Mouse (Mus musculus): ENCODE results near the gene Gfra1. TPM values are rescaled to one million over a fixed set of nuclear protein-coding genes. Genes with fewer than 3 reads are reported as not detected.

Gfra1 gene
- polyA plus RNA-seq, 2 experiments from 2014 or later, result 1.1 to 1.7 TPM

- no peak for ATAC-seq
Observed at GRCm38 (mm10) chr19:58441246-58441645, 14.5 kb downstream of the Gfra1 start.

- ATAC-seq, result no peak
Observed at GRCm38 (mm10) chr19:58438762-58439161, 16.9 kb downstream of the Gfra1 start.

DNA sequence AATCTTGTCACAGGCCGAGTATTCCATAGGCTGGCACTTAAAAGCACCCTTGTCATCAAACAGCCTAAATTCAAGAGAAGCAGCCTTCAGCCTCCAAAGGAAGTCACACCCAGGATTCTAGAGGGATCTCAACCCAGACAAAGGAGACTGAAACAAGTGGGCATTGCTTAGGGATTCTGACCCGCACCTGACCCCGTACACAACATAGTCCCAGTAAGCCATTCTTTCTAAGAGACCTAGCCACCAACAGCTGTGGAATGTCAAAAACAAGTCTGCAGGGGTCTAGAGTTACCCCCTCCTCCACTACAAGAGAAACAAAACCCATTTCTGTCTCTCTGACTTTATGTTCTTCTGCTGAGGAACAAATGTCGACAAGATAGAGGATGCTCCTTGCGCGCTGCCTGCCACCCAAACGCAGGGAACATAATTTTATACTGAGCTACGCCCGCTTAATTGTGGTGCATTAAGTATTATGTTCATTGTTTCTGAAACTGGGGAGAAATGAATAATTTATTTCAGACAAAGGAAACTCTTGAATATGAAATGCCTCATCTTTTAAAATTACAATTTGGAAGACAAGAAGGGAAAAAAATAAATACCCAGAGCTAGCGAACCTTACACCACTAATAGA, 18.2 kb downstream of the Gfra1 start:
- ATAC-seq, result no peak

GRCm38 (mm10) chr19:58436874-58437273, 18.8 kb downstream of the Gfra1 start:
- no peak for ATAC-seq

GRCm38 (mm10) chr19:58435877-58436276, 19.8 kb downstream of the Gfra1 start:
- ATAC-seq, result no peak

DNA sequence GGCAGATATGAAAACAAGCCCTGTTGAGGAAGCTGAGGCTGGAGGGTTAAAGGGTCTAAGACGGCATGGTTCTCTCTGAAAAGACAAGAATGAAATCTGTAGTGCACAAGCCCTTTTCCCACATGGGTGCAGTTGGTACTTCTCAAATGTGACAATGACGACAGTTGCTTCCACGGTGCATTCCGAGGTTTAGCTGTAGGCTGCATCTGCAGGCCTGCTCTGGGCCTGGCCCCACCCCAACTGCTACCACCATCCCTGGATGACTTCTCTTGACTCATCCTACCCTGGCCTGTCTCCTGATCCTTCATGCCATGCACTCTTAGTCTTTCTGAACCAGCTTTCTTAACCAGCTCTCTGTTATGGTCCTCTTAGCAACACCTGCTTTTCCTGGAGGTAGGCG, 22.9 kb downstream of the Gfra1 start:
- ATAC-seq, result no peak

- no peak for ATAC-seq
Observed at GRCm38 (mm10) chr19:58428546-58428945, 27.2 kb downstream of the Gfra1 start.

DNA sequence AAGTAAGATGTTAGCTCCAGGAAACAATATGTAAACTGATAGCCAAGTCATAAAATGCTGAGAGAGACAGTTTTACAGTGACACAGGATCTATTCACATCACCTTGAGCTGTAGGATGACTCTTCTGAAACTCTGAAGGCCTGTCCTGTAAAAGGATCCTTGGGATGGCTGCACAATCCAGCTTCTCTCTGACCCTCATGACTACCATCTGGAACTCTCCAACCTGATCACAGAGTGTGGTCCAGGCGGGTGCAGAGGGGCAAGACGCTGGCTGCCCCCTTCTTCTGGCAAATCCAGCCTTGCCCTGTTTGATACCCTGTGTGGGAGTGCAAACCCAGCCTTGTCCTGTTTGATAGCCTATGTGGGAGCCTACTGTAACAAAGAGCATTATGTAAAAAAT, 28.4 kb downstream of the Gfra1 start:
- ATAC-seq, result no peak

DNA sequence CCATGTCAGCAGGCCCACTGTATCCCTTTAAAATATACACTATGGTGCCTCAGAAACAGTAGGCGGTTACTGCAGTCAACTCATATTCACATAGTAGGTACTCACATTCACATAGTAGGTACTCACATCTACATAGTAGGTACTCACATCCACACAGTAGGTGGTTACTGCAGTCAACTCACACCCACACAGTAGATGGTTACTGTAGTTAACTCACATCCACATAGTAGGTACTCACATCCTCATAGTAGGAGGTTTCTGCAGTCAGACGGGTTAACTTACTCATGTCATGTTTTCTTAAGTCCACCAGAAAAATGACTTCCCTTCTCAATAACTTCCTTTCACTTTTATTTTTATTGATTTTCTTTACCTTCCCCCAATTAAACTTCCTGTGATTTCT, 30.8 kb downstream of the Gfra1 start:
- ATAC-seq, result no peak

- no peak for ATAC-seq
Observed at GRCm38 (mm10) chr19:58424179-58424578, 31.5 kb downstream of the Gfra1 start.

- no peak for ATAC-seq
Observed at GRCm38 (mm10) chr19:58422916-58423493, 32.7 kb downstream of the Gfra1 start.

GRCm38 (mm10) chr19:58419685-58420084, 36.0 kb downstream of the Gfra1 start:
- ATAC-seq, result no peak

DNA sequence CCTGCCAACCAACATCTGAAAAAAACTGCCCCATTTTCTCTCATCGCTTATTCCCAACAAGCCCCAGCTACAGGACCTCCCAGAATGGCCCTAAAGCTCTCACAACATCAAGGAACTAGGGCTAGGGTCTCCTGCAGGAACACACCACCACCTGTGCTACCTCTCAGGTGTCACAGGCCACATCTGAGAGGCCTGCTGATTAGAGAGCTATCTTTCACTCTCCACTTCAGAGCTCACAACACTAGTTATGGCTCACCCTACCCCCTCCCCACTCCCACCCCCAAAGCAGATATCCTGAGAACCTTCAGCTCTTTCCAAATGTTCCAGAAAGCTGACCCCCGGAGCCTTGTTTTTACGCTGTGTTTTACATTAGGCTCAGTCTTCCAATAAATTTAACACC, 36.4 kb downstream of the Gfra1 start:
- no peak for ATAC-seq

- no peak for ATAC-seq
Observed at GRCm38 (mm10) chr19:58415173-58415572, 40.5 kb downstream of the Gfra1 start.

- no peak for ATAC-seq
Observed at GRCm38 (mm10) chr19:58414733-58415132, 41.0 kb downstream of the Gfra1 start.

- ATAC-seq, result no peak
Observed at GRCm38 (mm10) chr19:58413290-58413689, 42.4 kb downstream of the Gfra1 start.

- ATAC-seq, result no peak
Observed at GRCm38 (mm10) chr19:58412811-58413210, 42.9 kb downstream of the Gfra1 start.

GRCm38 (mm10) chr19:58406726-58407125, 49.0 kb downstream of the Gfra1 start:
- no peak for ATAC-seq

DNA sequence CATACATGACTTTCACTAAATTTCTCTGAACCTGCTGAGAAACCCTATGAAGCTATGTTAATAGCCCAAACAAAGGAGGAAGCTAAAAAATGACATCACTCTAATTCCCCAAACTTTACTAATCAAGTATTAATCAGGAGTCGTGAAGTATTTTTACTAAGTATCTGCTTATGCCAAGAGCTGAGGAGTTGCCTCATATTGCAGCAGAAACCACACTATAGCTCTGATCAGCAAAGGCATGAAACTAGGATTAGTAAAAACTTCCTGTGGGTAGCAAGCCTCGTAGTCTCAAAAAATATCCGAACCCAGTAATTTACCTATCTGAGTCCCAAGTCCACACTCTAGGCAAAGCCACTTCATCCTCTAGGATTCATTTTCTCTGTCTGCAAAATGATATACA, 55.5 kb downstream of the Gfra1 start:
- ATAC-seq, result no peak

DNA sequence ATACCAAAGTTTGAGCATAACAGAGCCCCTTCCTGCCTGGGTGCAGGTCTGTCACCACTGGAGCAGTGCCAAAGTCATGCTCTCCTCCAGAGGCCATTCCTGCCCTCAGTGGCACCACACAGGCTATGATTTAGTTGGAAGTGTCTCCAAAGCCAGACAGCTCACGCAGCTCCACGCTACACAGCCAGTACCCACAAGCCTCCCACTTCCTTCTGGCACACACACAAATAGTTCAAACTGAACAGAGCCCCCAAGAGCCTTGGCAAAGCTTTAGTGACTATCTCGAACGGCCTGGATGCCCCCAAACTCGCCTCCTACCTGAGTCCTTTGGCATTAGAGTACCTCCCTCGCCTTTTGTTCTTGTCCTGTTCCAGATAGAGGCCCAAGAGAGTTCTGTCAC, 56.5 kb downstream of the Gfra1 start:
- no peak for ATAC-seq

DNA sequence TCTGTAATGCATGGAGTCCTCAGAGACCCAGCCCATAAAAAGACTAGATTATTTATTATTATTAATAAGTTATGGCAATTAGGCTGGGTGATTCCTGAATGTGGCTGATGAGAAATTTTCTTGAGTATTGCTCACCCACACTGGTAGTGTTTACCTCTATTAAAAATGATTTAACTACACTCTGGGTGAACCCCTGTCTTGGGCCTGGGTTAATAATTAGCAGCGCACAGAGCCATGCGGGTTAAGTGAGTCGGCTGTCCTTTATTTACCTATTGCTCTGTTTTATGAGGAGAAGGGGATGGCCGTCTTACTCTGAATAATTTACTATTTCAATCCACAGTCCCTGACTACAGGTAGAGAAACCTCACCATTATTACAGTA, 59.1 kb downstream of the Gfra1 start:
- no peak for ATAC-seq

DNA sequence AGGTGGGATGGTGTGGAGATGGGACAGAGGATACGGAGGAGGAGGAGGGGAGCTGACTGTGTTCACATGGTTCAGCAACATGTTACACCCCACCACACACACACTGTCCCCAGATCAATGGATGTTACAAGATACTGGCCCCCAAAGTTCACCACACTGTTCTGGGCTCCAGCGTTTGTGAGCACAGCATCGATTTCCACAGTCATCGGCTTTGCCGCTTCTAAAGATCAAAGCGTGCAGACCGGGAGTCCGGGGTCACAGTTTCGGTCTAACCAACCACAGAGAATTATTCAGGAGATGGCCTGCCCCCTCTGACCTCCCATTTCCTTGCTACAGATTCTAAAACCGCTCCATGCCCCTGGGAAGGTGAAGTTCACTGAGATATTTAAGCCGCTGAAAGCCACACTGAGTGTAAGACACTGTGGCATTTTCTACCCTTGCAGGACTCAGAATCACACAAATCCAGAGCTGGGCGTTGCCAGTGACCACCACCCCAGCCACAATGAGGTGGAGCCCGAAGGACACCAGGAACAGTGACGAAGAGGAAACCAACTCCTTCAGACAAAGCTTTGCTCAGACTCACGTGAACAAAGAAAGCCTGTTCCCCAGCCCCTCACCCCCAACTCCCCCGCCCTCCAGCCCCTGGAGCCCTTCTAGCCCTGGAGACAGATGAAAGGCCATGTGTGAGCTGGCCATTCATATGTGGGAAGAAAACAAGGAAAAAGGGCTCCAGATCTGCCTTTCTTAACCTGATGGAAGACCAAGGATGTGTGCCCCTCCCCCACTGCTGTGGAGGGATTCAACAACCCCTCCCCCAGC, 59.7 kb downstream of the Gfra1 start:
- no peak for ATAC-seq

DNA sequence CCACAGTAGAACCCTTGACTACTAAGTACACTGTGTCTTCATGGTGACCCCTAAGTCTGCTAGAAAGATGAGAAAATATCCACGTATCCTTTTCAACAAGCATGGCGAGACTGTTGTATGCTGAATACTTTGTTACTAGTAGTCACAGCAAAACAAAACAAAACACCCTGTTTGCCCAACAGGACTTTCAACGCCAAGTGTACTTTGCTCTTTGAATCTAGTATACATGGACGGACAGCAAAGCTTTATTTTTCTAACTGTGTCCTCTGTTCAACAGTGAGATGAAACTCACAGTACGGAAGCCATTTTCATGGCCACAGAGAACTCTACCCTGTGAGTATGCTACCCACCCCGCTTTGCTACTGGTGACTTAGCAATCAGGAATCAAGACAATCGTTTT, 62.6 kb downstream of the Gfra1 start:
- no peak for ATAC-seq

DNA sequence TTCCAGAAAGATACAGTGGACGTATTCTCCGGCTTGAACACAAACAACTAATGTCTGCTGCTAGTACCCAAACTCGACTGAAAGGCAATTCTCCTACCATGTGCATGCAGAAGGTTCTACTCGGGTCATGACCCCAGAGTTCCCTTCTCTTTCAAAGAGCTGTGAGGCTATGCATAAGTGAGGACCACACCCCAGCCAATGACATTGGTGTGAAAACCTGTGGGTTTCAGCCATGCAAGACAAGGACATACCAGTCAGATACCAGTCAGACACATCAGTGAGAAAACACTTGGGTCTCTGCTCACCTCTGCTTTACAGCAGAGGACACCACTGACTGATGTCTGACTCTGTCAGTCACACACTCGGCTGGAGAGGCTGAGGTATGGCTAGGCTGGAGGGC, 63.9 kb downstream of the Gfra1 start:
- no peak for ATAC-seq

Measured in CD4-positive, CD25-positive, alpha-beta regulatory T cell, adult 4 months (primary cell).